Mouse (Mus musculus): ENCODE results near the gene Trpt1. TPM values are rescaled to one million over a fixed set of nuclear protein-coding genes. Genes with fewer than 3 reads are reported as not detected.

The Trpt1 gene
- total RNA-seq, 1 experiment from 2014 or later = 3.0 TPM

- peak; percentile 36; the same call in 1 of the 2 replicates for ATAC-seq (replicated peaks; ENCODE audit: insufficient number of reproducible peaks, low FRiP score, low TSS enrichment, poor library complexity, severe bottlenecking)
Observed at GRCm38 (mm10) chr19:7020224-7020641, 24.3 kb downstream of the Trpt1 start.

- ATAC-seq (replicated peaks; ENCODE audit: insufficient number of reproducible peaks, low FRiP score, low TSS enrichment, poor library complexity, severe bottlenecking) = no peak
Observed at GRCm38 (mm10) chr19:7029531-7029930, 33.6 kb downstream of the Trpt1 start.

GRCm38 (mm10) chr19:7034006-7034405 is 38.1 kb downstream of the Trpt1 start:
- no peak for ATAC-seq (replicated peaks; ENCODE audit: insufficient number of reproducible peaks, low FRiP score, low TSS enrichment, poor library complexity, severe bottlenecking)

- no peak for ATAC-seq (replicated peaks; ENCODE audit: insufficient number of reproducible peaks, low FRiP score, low TSS enrichment, poor library complexity, severe bottlenecking)
Observed at GRCm38 (mm10) chr19:7039088-7039720, 43.3 kb downstream of the Trpt1 start.

- ATAC-seq (replicated peaks; ENCODE audit: insufficient number of reproducible peaks, low FRiP score, low TSS enrichment, poor library complexity, severe bottlenecking) = peak; percentile 96
Observed at GRCm38 (mm10) chr19:7039841-7040636, 44.1 kb downstream of the Trpt1 start, which contains the start of gene Stip1. Gene Stip1 (minus strand): TSS chr19:7039967.

GRCm38 (mm10) chr19:7040637-7041130 is 44.8 kb downstream of the Trpt1 start:
- ATAC-seq (replicated peaks; ENCODE audit: insufficient number of reproducible peaks, low FRiP score, low TSS enrichment, poor library complexity, severe bottlenecking) = 0 out of 2 replicates have a peak, but pooled peaks have one; percentile 1

GRCm38 (mm10) chr19:7041171-7041570 is 45.2 kb downstream of the Trpt1 start:
- ATAC-seq (replicated peaks; ENCODE audit: insufficient number of reproducible peaks, low FRiP score, low TSS enrichment, poor library complexity, severe bottlenecking) = no peak

GRCm38 (mm10) chr19:7044279-7044678 is 48.3 kb downstream of the Trpt1 start:
- no peak for ATAC-seq (replicated peaks; ENCODE audit: insufficient number of reproducible peaks, low FRiP score, low TSS enrichment, poor library complexity, severe bottlenecking)

GRCm38 (mm10) chr19:7044706-7045105 is 48.8 kb downstream of the Trpt1 start:
- no peak for ATAC-seq (replicated peaks; ENCODE audit: insufficient number of reproducible peaks, low FRiP score, low TSS enrichment, poor library complexity, severe bottlenecking)

Other genes with a start within 250 kb of the Trpt1 start
- 11.8 to 24.6 TPM (median 20.5 TPM) in 3 replicates for gene Rps6ka4, start 155.5 kb upstream of the Trpt1 start, total RNA-seq (2017)
- gene Ccdc88b, start 137.9 kb upstream of the Trpt1 start, total RNA-seq (2017) = 92.9 to 171 TPM (median 102 TPM) in 3 replicates
- 84.5 to 135 TPM (median 85.6 TPM) in 3 replicates for gene Trmt112, start 86.4 kb upstream of the Trpt1 start, total RNA-seq (2017)
- gene Prdx5, start 86.0 kb upstream of the Trpt1 start, total RNA-seq (2017) = 520 to 936 TPM (median 803 TPM) in 3 replicates
- 39.1 to 50.2 TPM (median 46.8 TPM) in 3 replicates for gene Esrra, start 74.3 kb upstream of the Trpt1 start, total RNA-seq (2017)
- not detected in 3 replicates for gene Catsperz, start 70.8 kb upstream of the Trpt1 start, total RNA-seq (2017)
- gene Kcnk4, start 61.6 kb upstream of the Trpt1 start, total RNA-seq (2017) = not detected in 3 replicates
- 9.3 to 26.0 TPM (median 10.3 TPM) in 3 replicates for gene Bad, start 54.3 kb upstream of the Trpt1 start, total RNA-seq (2017)
- gene Gpr137, start 53.7 kb upstream of the Trpt1 start, total RNA-seq (2017) = 13.1 to 16.8 TPM (median 14.2 TPM) in 3 replicates
- gene Ppp1r14b, start 21.2 kb upstream of the Trpt1 start, total RNA-seq (2017) = 31.2 to 34.4 TPM (median 33.6 TPM) in 3 replicates
- gene Plcb3, start 19.7 kb upstream of the Trpt1 start, total RNA-seq (2017) = 9.2 to 17.4 TPM (median 15.8 TPM) in 3 replicates
- 62.9 to 104 TPM (median 63.6 TPM) in 3 replicates for gene Fkbp2, start 15.6 kb upstream of the Trpt1 start, total RNA-seq (2017)
- gene Vegfb, start 8.5 kb upstream of the Trpt1 start, total RNA-seq (2017) = 0.43 to 3.0 TPM (median 1.8 TPM) in 3 replicates
- 20.1 to 34.0 TPM (median 27.0 TPM) in 3 replicates for gene Dnajc4, start 3.6 kb upstream of the Trpt1 start, total RNA-seq (2017)
- gene Nudt22, start within 50 bp of the Trpt1 start, total RNA-seq (2017) = 8.8 to 12.2 TPM (median 9.7 TPM) in 3 replicates
- 265 to 357 TPM (median 285 TPM) in 3 replicates for gene Fermt3, start 23.3 kb downstream of the Trpt1 start, total RNA-seq (2017)
- 86.9 to 106 TPM (median 100 TPM) in 3 replicates for gene Stip1, start 43.8 kb downstream of the Trpt1 start, total RNA-seq (2017)
- 0.32 to 1.8 TPM in 2 of 3 replicates, not detected in the other for gene Macrod1, start 60.7 kb downstream of the Trpt1 start, total RNA-seq (2017)
- 0.10 TPM in 1 of 3 replicates, not detected in the others for gene Flrt1, start 109.6 kb downstream of the Trpt1 start, total RNA-seq (2017)
- gene Otub1, start 210.2 kb downstream of the Trpt1 start, total RNA-seq (2017) = 71.4 to 75.8 TPM (median 73.8 TPM) in 3 replicates
- gene Cox8a, start 221.5 kb downstream of the Trpt1 start, total RNA-seq (2017) = 236 to 274 TPM (median 246 TPM) in 3 replicates
- gene Naa40, start 245.1 kb downstream of the Trpt1 start, total RNA-seq (2017) = 14.9 to 17.6 TPM (median 17.5 TPM) in 3 replicates